In the genomic region with DNA sequence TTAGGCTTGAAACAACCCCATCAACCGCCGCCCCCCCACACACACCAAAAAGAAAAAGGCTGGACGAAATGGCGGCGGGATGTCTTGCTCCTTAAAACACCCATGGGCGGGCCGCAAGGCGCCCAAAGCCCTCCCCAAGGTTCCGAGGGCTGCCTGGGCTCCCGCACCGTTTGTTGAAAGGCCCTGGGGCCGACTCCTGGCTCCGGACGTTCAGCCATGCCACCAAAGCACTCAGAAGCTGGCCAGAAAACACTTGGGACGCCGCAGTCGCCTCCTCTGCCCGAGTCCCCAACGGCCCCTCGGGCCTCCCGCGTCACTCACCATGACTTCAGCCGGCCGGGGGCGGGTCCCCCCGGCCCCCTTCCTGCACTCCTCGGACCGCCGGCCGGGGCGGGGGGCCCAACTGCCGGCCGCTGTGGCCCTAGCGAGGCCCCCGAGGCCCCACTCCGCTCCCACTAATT, we compare ENCODE assay signal across 8 mouse cellular contexts. TPM values are rescaled to one million over a fixed set of nuclear protein-coding genes. Genes with fewer than 3 reads are reported as not detected.
DNase-seq lines count a peak whose midpoint lies in the region; ATAC-seq lines count a peak whose summit lies in the region.

No protein-coding gene starts in this region.

- peak overlapping the region; percentile 78 to 99 for H3K4me3 ChIP-seq in heart, embryonic 14.5 days (ENCODE audit: control insufficient read depth in 1 of 2, insufficient read depth in 1 of 2, low read depth in 1 of 2, low read length in 2 of 2)
- peak overlapping the region; percentile 97 for H3K4me3 ChIP-seq in forebrain, embryonic 14.5 days (ENCODE audit: low read depth, low read length)
- peak overlapping the region; percentile 98 for H3K4me3 ChIP-seq in liver, embryonic 15.5 days (replicated peaks)

- under 1% methylated on average over 30 of the region's 36 CpGs for WGBS in heart, embryonic 14.5 days
- under 1% methylated on average over 27 of the region's 36 CpGs for WGBS in forebrain, embryonic 14.5 days
- WGBS in liver, embryonic 15.5 days (ENCODE audit: insufficient replicate concordance), result under 1% methylated on average over 36 of the region's 36 CpGs

- ATAC-seq in heart, embryonic 14.5 days (ENCODE audit: insufficient number of reproducible peaks, insufficient read depth, low FRiP score, low read depth), result peak; percentile 33; the same call in 1 of the 2 replicates
- peak; percentile 28 for ATAC-seq in forebrain, embryonic 14.5 days
- peak; percentile 8 for ATAC-seq in liver, embryonic 15.5 days (ENCODE audit: insufficient read depth)
- ATAC-seq in granulocyte monocyte progenitor cell, adult 5-6 weeks (replicated peaks; ENCODE audit: poor library complexity, severe bottlenecking), result no peak

- peak overlapping the region; percentile 92 for H3K9ac ChIP-seq in heart, embryonic 14.5 days (ENCODE audit: low read length)
- H3K9ac ChIP-seq in forebrain, embryonic 14.5 days (ENCODE audit: low read length), result peak overlapping the region; percentile 98
- H3K9ac ChIP-seq in liver, embryonic 15.5 days, result peak overlapping the region; percentile 99

- H3K27ac ChIP-seq in heart, embryonic 14.5 days (replicated peaks in 1 of 2; ENCODE audit: control insufficient read depth in 1 of 2, insufficient read depth in 1 of 2, low read depth in 2 of 2, low read length in 2 of 2), result peak overlapping the region; percentile 98 to 99
- H3K27ac ChIP-seq in forebrain, embryonic 14.5 days (ENCODE audit: low read depth, low read length), result peak overlapping the region; percentile 93
- peak overlapping the region; percentile 95 for H3K27ac ChIP-seq in liver, embryonic 15.5 days (replicated peaks)

- peak overlapping the region; percentile 82 for H3K4me2 ChIP-seq in heart, embryonic 14.5 days (ENCODE audit: low read length)
- peak overlapping the region; percentile 76 for H3K4me2 ChIP-seq in forebrain, embryonic 14.5 days (ENCODE audit: low read length)
- peak overlapping the region; percentile 88 for H3K4me2 ChIP-seq in liver, embryonic 15.5 days

- no peaks in the 10 kb centered on the region for H3K27me3 ChIP-seq in heart, embryonic 14.5 days (ENCODE audit: control insufficient read depth, insufficient read depth, low read length)
- H3K27me3 ChIP-seq in forebrain, embryonic 14.5 days (replicated peaks; ENCODE audit: control insufficient read depth, insufficient read depth, low read length), result no peaks in the 10 kb centered on the region
- H3K27me3 ChIP-seq in liver, embryonic 15.5 days, result no peaks in the 10 kb centered on the region

- peaks cover 8 to 27% of the 10 kb centered on the region in 2 experiments for H3K4me1 ChIP-seq in heart, embryonic 14.5 days (ENCODE audit: control insufficient read depth in 2 of 2, insufficient read depth in 2 of 2, low read length in 2 of 2)
- peaks cover 20% of the 10 kb centered on the region for H3K4me1 ChIP-seq in forebrain, embryonic 14.5 days (ENCODE audit: control insufficient read depth, insufficient read depth, low read length)
- peaks cover 45% of the 10 kb centered on the region for H3K4me1 ChIP-seq in liver, embryonic 15.5 days (replicated peaks)

- no peaks in the 10 kb centered on the region for H3K9me3 ChIP-seq in heart, embryonic 14.5 days (ENCODE audit: control insufficient read depth, low read length)
- no peaks in the 10 kb centered on the region for H3K9me3 ChIP-seq in forebrain, embryonic 14.5 days (replicated peaks; ENCODE audit: control insufficient read depth, low read length)
- no peaks in the 10 kb centered on the region for H3K9me3 ChIP-seq in liver, embryonic 15.5 days (replicated peaks)

- no peak for DNase-seq in heart, postnatal 4 days
- peak; percentile 36 for DNase-seq in urinary bladder, postnatal 14 days (ENCODE audit: low spot score)
- DNase-seq in urinary bladder, postnatal 4 days (ENCODE audit: low spot score in 2 of 2), result no peak
- DNase-seq in forebrain, embryonic 14.5 days (ENCODE audit: low spot score), result peak; percentile 36
- peak; percentile 67 for DNase-seq in retina, postnatal 1 day

- peaks cover 39% of the 10 kb centered on the region for H3K36me3 ChIP-seq in heart, embryonic 14.5 days (ENCODE audit: control insufficient read depth, insufficient read depth, low read length)
- H3K36me3 ChIP-seq in forebrain, embryonic 14.5 days (ENCODE audit: control insufficient read depth, insufficient read depth, low read length), result peaks cover 34% of the 10 kb centered on the region
- H3K36me3 ChIP-seq in liver, embryonic 15.5 days (replicated peaks), result peaks cover 43% of the 10 kb centered on the region

RNA-seq across cellular contexts. Expression of gene Ube2s, which starts 0.5 kb away (rescaled TPM):
- polyA plus RNA-seq in heart, embryonic 14.5 days (2014; fragmentation: Nextera tagmentation; extraction: Ambion mirVana), result 237 and 408 TPM in 2 replicates
- 100 to 1,000 TPM; 281 to 285 TPM for total RNA-seq in heart, postnatal 4 days (2021)
- 378 and 472 TPM in 2 replicates for polyA plus RNA-seq in forebrain, embryonic 14.5 days (2014; fragmentation: Nextera tagmentation; extraction: Ambion mirVana)
- 302 and 318 TPM in 2 replicates for polyA plus RNA-seq in liver, embryonic 15.5 days (2015; fragmentation: Nextera tagmentation; extraction: Ambion mirVana)
- total RNA-seq in granulocyte monocyte progenitor cell, adult 5-6 weeks (2014; fragmentation: Nextera tagmentation), result 236 and 240 TPM in 2 replicates
- total RNA-seq in granulocyte monocyte progenitor cell, adult 5-6 weeks (2017), result 230 and 245 TPM in 2 replicates

RNA-seq across cellular contexts. Expression of gene Rpl28, which starts 19.2 kb away (rescaled TPM):
- 179 and 188 TPM in 2 replicates for polyA plus RNA-seq in heart, embryonic 14.5 days (2014; fragmentation: Nextera tagmentation; extraction: Ambion mirVana)
- total RNA-seq in heart, postnatal 4 days (2021), result 100 to 1,000 TPM; 726 to 732 TPM
- 179 and 182 TPM in 2 replicates for polyA plus RNA-seq in forebrain, embryonic 14.5 days (2014; fragmentation: Nextera tagmentation; extraction: Ambion mirVana)
- 169 and 173 TPM in 2 replicates for polyA plus RNA-seq in liver, embryonic 15.5 days (2015; fragmentation: Nextera tagmentation; extraction: Ambion mirVana)
- 1,827 and 2,944 TPM in 2 replicates for total RNA-seq in granulocyte monocyte progenitor cell, adult 5-6 weeks (2014; fragmentation: Nextera tagmentation)
- total RNA-seq in granulocyte monocyte progenitor cell, adult 5-6 weeks (2017), result 828 and 1,139 TPM in 2 replicates

RNA-seq across cellular contexts. Expression of gene Tmem238, which starts 22.4 kb away (rescaled TPM):
- polyA plus RNA-seq in heart, embryonic 14.5 days (2014; fragmentation: Nextera tagmentation; extraction: Ambion mirVana), result 3.0 and 3.7 TPM in 2 replicates
- total RNA-seq in heart, postnatal 4 days (2021), result 1 to 10 TPM; 2.7 to 5.1 TPM
- 1.5 and 1.7 TPM in 2 replicates for polyA plus RNA-seq in forebrain, embryonic 14.5 days (2014; fragmentation: Nextera tagmentation; extraction: Ambion mirVana)
- 9.5 and 10.3 TPM in 2 replicates for polyA plus RNA-seq in liver, embryonic 15.5 days (2015; fragmentation: Nextera tagmentation; extraction: Ambion mirVana)
- 3.2 and 6.2 TPM in 2 replicates for total RNA-seq in granulocyte monocyte progenitor cell, adult 5-6 weeks (2014; fragmentation: Nextera tagmentation)
- total RNA-seq in granulocyte monocyte progenitor cell, adult 5-6 weeks (2017), result 4.6 and 7.6 TPM in 2 replicates

RNA-seq across cellular contexts. Expression of gene Tmem190, which starts 29.1 kb away (rescaled TPM):
- not detected in 2 replicates for polyA plus RNA-seq in heart, embryonic 14.5 days (2014; fragmentation: Nextera tagmentation; extraction: Ambion mirVana)
- total RNA-seq in heart, postnatal 4 days (2021), result not detected
- polyA plus RNA-seq in forebrain, embryonic 14.5 days (2014; fragmentation: Nextera tagmentation; extraction: Ambion mirVana), result not detected in 2 replicates
- polyA plus RNA-seq in liver, embryonic 15.5 days (2015; fragmentation: Nextera tagmentation; extraction: Ambion mirVana), result 0.21 TPM in 1 of 2 replicates, not detected in the other
- total RNA-seq in granulocyte monocyte progenitor cell, adult 5-6 weeks (2014; fragmentation: Nextera tagmentation), result not detected in 2 replicates
- not detected in 2 replicates for total RNA-seq in granulocyte monocyte progenitor cell, adult 5-6 weeks (2017)

RNA-seq across cellular contexts. Expression of gene Il11, which starts 29.2 kb away (rescaled TPM):
- not detected in 2 replicates for polyA plus RNA-seq in heart, embryonic 14.5 days (2014; fragmentation: Nextera tagmentation; extraction: Ambion mirVana)
- under 1 TPM in 1 of 2 experiments, not detected in 1; 0.23 TPM for total RNA-seq in heart, postnatal 4 days (2021)
- 0.21 and 0.32 TPM in 2 replicates for polyA plus RNA-seq in forebrain, embryonic 14.5 days (2014; fragmentation: Nextera tagmentation; extraction: Ambion mirVana)
- polyA plus RNA-seq in liver, embryonic 15.5 days (2015; fragmentation: Nextera tagmentation; extraction: Ambion mirVana), result 0.06 TPM in 1 of 2 replicates, not detected in the other
- total RNA-seq in granulocyte monocyte progenitor cell, adult 5-6 weeks (2014; fragmentation: Nextera tagmentation), result not detected in 2 replicates
- not detected in 2 replicates for total RNA-seq in granulocyte monocyte progenitor cell, adult 5-6 weeks (2017)

Comparison
In these comparisons a context has a peak if more than half of its experiments do, and no peak if none do; other contexts are left out.
1. DNase-seq: peak in urinary bladder, postnatal 14 days (single experiment), forebrain, embryonic 14.5 days (single experiment) and retina, postnatal 1 day (single experiment); none in heart, postnatal 4 days (single experiment) and urinary bladder, postnatal 4 days (0 of 2).
2. Peak in every context shown above with its lines, with median percentiles within 50 percentile points of each other: H3K27ac ChIP-seq, H3K4me2 ChIP-seq, H3K4me3 ChIP-seq and H3K9ac ChIP-seq.